Mouse (Mus musculus): ENCODE data around the gene Dhx58. TPM values are rescaled to one million over a fixed set of nuclear protein-coding genes. Genes with fewer than 3 reads are reported as not detected.

Dhx58 gene
- polyA plus RNA-seq, 1 experiment: 34.6 TPM

DNA sequence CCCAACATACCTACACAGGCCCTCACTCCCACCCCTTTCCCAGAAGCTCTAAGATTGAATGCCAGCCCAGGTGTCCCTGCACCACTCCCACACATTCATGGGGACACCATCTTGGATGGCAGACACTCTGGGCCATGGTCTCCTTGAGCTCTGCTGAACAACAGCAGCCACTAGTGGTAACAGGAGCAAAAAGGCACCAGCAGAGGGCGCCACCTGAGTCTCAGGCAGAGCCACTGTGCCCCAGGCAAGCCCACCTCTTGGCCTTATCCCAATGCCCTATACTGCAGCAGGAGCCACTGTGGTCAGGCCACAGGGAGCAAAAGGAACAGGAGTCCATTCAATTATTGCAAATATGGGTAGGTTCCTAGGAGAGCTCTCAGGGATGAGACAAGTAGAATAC lies 57.8 kb downstream of the Dhx58 start:
- H3K27ac ChIP-seq (ENCODE audit: control insufficient read depth, insufficient read depth, low read depth, low read length, poor library complexity): no peak overlapping the region
- WGBS: 27% methylated on average over 1 of the region's 1 CpGs
- no peaks in the 10 kb centered on the region for H3K4me1 ChIP-seq (ENCODE audit: control insufficient read depth, insufficient read depth, low read length)
- no peak overlapping the region for H3K4me3 ChIP-seq (replicated peaks; ENCODE audit: control insufficient read depth, low read depth, low read length)
- TF ChIP-seq CTCF (IDR thresholded peaks at IDR 0.05; ENCODE audit: control insufficient read depth, insufficient read depth, low read length) (peak; percentile 76), POLR2A (IDR thresholded peaks at IDR 0.05; ENCODE audit: borderline replicate concordance, control insufficient read depth, low read depth, low read length) (no peak)

Other genes starting within 250 kb of the Dhx58 start
- gene Klhl11, start 231.5 kb downstream of the Dhx58 start, polyA plus RNA-seq (2011; ENCODE audit: insufficient read depth, insufficient read length, low replicate concordance, missing spikeins): 1.2 and 2.7 TPM in 2 replicates
- gene Acly, start 176.3 kb downstream of the Dhx58 start, polyA plus RNA-seq (2011; ENCODE audit: insufficient read depth, insufficient read length, low replicate concordance, missing spikeins): 12.8 and 31.2 TPM in 2 replicates
- 0.35 TPM in 1 of 2 replicates, not detected in the other for gene Ttc25, start 158.7 kb downstream of the Dhx58 start, polyA plus RNA-seq (2011; ENCODE audit: insufficient read depth, insufficient read length, low replicate concordance, missing spikeins)
- 25.0 and 35.7 TPM in 2 replicates for gene Cnp, start 129.4 kb downstream of the Dhx58 start, polyA plus RNA-seq (2011; ENCODE audit: insufficient read depth, insufficient read length, low replicate concordance, missing spikeins)
- gene Nkiras2, start 85.0 kb downstream of the Dhx58 start, polyA plus RNA-seq (2011; ENCODE audit: insufficient read depth, insufficient read length, low replicate concordance, missing spikeins): 7.5 and 13.1 TPM in 2 replicates
- gene Dnajc7, start 84.1 kb downstream of the Dhx58 start, polyA plus RNA-seq (2011; ENCODE audit: insufficient read depth, insufficient read length, low replicate concordance, missing spikeins): 603 and 838 TPM in 2 replicates
- not detected in 2 replicates for gene Zfp385c, start 11.8 kb downstream of the Dhx58 start, polyA plus RNA-seq (2011; ENCODE audit: insufficient read depth, insufficient read length, low replicate concordance, missing spikeins)
- 7.6 and 16.3 TPM in 2 replicates for gene Kat2a, start 8.2 kb upstream of the Dhx58 start, polyA plus RNA-seq (2011; ENCODE audit: insufficient read depth, insufficient read length, low replicate concordance, missing spikeins)
- gene Hspb9, start 9.6 kb upstream of the Dhx58 start, polyA plus RNA-seq (2011; ENCODE audit: insufficient read depth, insufficient read length, low replicate concordance, missing spikeins): not detected in 2 replicates
- 91.8 and 126 TPM in 2 replicates for gene Rab5c, start 33.9 kb upstream of the Dhx58 start, polyA plus RNA-seq (2011; ENCODE audit: insufficient read depth, insufficient read length, low replicate concordance, missing spikeins)
- not detected in 2 replicates for gene Kcnh4, start 55.7 kb upstream of the Dhx58 start, polyA plus RNA-seq (2011; ENCODE audit: insufficient read depth, insufficient read length, low replicate concordance, missing spikeins)
- not detected in 2 replicates for gene Hcrt, start 58.7 kb upstream of the Dhx58 start, polyA plus RNA-seq (2011; ENCODE audit: insufficient read depth, insufficient read length, low replicate concordance, missing spikeins)
- gene Ghdc, start 66.7 kb upstream of the Dhx58 start, polyA plus RNA-seq (2011; ENCODE audit: insufficient read depth, insufficient read length, low replicate concordance, missing spikeins): 3.7 and 4.9 TPM in 2 replicates
- gene Stat5b, start 146.5 kb upstream of the Dhx58 start, polyA plus RNA-seq (2011; ENCODE audit: insufficient read depth, insufficient read length, low replicate concordance, missing spikeins): 10.7 and 14.5 TPM in 2 replicates
- gene Stat5a, start 155.1 kb upstream of the Dhx58 start, polyA plus RNA-seq (2011; ENCODE audit: insufficient read depth, insufficient read length, low replicate concordance, missing spikeins): 8.6 and 16.5 TPM in 2 replicates
- gene Stat3, start 235.3 kb upstream of the Dhx58 start, polyA plus RNA-seq (2011; ENCODE audit: insufficient read depth, insufficient read length, low replicate concordance, missing spikeins): 21.4 and 60.0 TPM in 2 replicates

Measured in bone marrow, adult 2 months (tissue).